Mouse (Mus musculus) hindlimb bud, embryonic 11.5 days (tissue): ENCODE results near the gene D16Ertd472e.

ENCODE experiments used
- DNase-seq: peaks from one replicate; pipeline ENCODE4 v3.0.0-alpha.2; 2012; ENCODE audit warnings: low read depth, low spot score; ENCODE audit errors: extremely low spot score

The D16Ertd472e gene

GRCm38 (mm10) chr16:78576478-78577084, at the start of gene D16Ertd472e:
Gene D16Ertd472e, minus strand, starts transcription at chr16:78576708.
- no peak for DNase-seq

DNA sequence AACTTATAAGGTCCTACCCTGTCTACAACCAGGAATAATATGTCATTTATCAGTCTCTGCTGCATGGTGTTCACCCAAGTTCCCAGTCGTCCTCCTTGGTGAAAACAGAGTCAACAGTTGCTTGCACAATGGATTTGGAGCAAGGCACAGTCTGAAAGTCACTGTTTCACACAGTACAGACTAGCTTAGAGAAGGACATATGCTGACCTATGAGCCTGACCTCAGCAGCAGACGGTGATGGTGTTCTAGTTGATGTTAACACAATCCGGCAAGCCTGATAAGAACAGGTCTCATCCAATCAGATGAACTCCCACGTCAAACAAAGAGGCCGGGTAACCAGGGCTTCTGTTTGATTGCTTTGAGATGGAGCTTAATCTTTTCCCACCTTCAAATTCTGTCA, 46.2 kb upstream of the D16Ertd472e start:
- DNase-seq, result no peak

GRCm38 (mm10) chr16:78619386-78619785, 42.9 kb upstream of the D16Ertd472e start:
- no peak for DNase-seq

- DNase-seq, result no peak
These were observed 41.4 kb upstream of the D16Ertd472e start for GRCm38 (mm10) chr16:78617757-78618532.

GRCm38 (mm10) chr16:78606202-78606601, 29.7 kb upstream of the D16Ertd472e start:
- no peak for DNase-seq

DNA sequence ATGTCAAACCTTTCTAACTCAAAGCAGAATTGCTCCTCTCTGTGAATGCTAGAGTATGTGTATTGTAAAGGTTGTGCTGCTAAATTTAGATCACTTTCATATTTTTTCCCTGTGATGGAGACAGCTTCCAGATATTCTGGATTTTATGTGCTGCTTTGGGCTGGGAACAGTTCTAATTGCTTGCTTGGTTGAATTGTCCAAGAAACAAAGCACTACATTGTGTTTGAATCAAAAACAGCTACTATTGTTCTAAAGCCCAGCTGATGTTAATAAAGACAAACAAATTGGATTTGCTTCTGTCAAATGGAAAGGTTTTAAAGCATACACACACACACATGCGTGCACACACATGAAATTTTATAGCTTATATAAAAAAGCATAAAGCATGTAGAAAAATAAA, 22.4 kb upstream of the D16Ertd472e start:
- no peak for DNase-seq

DNA sequence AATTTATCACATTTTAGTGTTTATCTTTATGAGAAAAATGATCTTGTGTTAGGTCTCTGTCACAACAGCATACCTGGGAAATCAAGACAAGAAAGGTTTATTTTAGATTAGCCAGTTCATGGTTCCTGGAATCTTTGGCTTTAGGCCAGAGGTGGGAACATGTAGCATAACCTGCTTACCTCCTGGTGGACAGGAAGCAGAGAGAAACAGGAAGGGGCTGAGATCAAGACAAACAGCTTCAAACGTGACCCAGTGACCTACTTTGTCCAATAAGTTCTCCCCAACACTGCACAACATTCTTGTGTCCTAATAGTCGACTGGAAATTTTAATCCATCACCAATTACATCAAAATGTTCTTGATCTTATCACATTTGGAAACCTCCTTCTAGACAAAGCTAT, 19.9 kb upstream of the D16Ertd472e start:
- no peak for DNase-seq

GRCm38 (mm10) chr16:78595821-78596220, 19.3 kb upstream of the D16Ertd472e start:
- DNase-seq, result no peak

GRCm38 (mm10) chr16:78594154-78594553, 17.6 kb upstream of the D16Ertd472e start:
- no peak for DNase-seq

- DNase-seq, result no peak
These were observed 14.6 kb upstream of the D16Ertd472e start for GRCm38 (mm10) chr16:78591130-78591529.

- DNase-seq, result no peak
These were observed 12.3 kb upstream of the D16Ertd472e start for GRCm38 (mm10) chr16:78588821-78589220.

DNA sequence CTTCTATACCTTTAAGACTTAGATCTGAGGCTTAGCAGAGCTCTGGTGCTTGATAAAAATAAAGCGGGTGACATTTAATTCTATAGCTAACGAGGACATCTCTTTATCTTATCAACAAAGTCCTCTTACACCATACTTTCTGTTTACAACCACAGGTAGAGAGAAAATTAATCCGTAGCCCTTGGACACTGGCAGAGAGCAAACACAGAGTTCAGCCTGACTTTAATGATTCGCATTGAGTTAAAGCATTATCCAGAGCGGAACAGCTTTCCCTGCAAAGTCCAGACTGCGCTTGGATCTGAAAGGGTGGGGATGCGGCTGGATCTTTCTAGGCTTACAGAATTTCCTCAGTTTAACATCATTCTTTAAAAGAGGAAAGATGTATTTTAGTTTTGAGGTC, 10.1 kb upstream of the D16Ertd472e start:
- no peak for DNase-seq

DNA sequence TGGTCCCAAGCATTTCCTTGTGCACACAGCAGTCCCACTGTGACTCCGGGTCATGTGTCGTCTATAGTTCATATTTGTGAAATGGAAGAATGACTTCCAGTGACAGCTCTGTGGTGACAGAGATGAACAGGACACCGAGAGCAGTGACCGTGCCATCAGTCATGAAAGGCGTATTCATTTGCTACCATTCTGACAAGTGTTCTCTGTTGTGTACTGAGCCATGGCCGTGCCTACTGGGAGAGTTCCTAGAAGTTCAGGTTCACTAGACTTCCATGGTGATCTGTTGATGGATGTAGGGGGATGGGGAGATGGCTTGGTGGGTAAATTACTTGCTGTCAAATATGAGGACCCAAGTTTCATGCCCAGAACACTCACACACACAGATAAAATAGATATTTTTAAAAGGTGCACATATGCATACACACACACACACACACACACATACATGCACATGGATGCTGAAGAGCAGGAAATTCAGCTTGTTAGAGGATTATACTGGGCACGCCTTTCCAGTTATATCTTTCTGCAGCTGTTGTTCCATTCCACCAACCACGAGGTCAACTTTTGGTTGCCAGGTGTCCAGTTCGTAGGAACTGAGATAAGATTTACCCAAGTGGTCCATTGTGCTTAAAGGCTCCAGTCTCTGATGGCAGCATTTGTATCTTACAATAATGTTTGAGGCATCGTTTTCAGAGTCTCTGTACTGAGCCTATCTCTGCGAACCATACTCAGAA, 9.3 kb upstream of the D16Ertd472e start:
- DNase-seq, result no peak

- no peak for DNase-seq
These were observed 8.7 kb upstream of the D16Ertd472e start for GRCm38 (mm10) chr16:78585163-78585562.

- DNase-seq, result no peak
These were observed 7.5 kb upstream of the D16Ertd472e start for GRCm38 (mm10) chr16:78583968-78584367.

DNA sequence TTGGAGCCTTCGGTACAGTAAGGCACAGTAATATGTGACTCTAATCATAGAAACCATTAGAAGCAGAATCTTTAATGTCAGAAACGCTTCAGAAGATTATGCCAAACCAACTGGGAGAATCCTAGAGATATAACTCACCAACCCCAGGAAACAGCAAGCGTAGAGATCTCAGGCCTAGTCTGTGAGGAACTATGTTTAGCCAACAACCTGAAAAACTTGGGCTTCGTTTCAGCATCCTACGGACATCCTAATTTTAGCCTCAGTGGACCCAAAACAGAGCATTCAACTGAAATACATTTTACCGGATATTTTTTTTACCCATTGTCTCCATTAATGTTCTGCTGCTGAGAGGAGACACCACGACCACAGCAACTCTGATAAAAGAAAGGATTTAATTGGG, 3.9 kb upstream of the D16Ertd472e start:
- no peak for DNase-seq

DNA sequence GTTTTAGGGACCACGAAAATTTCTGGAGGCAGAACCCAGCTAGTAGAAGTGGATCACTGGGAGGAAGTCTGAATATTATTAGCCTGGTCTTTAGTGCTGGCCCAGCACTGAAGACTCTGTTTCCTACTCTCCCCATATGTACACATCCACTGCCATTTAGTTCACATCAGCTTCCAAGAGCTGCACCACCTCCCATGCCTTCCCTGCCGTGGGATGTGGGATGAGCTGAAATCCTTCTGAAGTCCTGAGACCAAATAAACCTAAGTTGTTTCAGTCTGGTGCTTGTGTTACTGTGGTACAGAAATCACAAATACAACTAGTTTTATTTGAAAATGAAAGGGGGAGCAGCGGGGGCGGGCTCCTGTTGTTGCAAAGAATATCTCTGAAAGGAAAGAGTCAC, 2.9 kb upstream of the D16Ertd472e start:
- DNase-seq, result no peak

DNA sequence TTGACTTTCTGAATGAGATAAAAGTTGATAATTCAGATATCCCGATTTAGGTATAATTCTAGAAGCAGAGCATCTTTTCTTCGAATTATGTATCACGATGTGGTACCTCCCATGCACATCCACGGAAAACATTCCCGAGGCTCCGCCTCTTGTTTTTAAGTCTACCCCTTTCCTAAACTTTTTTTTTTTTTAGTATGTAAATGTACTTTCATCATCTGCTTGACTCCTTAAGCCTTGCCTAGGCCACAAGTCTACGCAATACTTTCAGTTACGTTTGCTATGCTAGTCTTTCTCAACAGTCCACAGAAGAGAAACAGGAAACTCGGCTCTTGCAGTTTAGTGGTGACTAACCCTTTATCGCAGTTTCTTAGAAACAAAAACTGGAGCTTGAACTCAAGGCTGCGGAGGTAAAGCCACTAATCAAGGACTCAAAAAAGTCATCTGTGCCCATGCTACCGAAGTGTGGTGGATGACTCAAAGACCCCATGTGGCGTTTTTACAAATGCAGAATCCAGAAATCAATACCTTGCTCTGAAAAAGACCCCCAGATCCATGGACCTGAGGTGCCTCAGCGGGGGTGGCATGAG, 670 bp upstream of the D16Ertd472e start:
- no peak for DNase-seq

DNA sequence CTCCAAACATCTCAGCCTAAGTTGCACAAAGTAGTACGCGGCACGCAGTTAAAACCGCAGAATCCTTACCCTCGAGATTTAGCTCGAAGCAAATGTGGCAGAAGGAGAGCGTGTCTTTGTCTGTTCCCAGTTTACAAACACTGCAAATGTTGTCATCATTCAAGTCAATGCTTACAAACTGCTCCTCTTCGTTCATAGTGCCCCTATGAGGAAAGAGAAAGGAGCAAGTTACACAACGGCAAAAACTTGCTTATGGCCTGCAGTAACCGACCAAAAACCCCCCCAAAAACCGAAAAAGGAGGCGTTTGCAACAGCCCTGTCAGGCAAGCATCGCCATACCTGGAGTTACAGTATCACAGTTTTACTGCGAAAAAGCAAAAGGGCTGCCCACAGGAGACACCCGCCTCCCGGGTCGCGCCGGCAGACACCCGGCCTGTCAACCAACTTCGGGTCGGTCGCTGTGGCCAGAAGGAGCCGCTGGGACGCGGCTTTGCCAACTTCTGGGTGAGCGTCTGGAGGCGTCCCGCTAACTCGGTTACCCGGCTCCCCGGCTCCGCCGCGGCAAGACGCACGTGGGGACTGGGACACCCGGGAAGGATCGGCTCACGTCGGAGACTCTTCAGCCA, 543 bp downstream of the D16Ertd472e start:
- DNase-seq, result no peak

- no peak for DNase-seq
These were observed 1.2 kb downstream of the D16Ertd472e start for GRCm38 (mm10) chr16:78575190-78575851.

GRCm38 (mm10) chr16:78574241-78574640, 2.3 kb downstream of the D16Ertd472e start:
- no peak for DNase-seq
